Mouse (Mus musculus): ENCODE measurements around the gene Sys1.

The Sys1 gene

DNA sequence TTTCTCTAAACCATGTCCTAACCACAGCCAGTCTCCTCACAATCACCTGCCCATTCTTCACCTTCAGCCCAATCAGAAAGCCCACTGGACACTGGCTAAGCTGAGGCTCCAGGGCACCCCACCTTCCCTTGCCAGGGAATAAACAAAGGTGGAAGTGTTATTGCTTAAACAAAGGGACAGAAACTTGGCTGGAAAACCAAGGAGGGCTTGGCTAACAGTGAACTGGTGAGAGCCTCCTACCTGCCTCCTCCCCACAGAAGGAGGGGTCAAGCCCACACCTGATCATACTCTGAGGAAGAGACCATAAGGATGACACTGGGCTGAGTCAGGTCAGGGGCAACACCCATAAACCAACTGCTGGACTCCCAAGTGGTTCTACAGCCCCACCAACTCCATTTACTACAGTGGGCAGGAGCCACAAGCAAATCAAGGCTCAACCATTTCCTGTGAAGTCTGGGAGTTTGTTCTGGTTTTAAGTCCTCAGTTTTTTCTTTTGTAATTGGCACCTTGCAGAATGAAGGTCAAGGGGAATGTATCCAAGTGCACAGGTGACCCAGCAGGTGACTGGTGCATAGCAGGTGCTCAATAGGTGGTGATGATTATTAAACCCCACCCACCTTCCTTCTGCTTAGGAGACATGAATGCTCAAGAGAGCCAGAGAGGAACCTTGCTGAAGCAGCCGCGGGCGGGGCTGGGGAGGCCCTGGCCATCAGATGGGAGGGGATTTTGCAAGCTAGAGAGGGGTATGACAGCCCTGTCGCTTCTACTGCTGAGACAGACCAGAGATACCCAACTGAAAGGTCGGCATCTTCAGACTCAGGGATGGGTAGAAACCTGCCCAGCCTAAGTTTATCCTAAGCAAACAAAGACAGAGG is 21.3 kb upstream of the Sys1 start:
- peak; percentile 70 for DNase-seq

DNA sequence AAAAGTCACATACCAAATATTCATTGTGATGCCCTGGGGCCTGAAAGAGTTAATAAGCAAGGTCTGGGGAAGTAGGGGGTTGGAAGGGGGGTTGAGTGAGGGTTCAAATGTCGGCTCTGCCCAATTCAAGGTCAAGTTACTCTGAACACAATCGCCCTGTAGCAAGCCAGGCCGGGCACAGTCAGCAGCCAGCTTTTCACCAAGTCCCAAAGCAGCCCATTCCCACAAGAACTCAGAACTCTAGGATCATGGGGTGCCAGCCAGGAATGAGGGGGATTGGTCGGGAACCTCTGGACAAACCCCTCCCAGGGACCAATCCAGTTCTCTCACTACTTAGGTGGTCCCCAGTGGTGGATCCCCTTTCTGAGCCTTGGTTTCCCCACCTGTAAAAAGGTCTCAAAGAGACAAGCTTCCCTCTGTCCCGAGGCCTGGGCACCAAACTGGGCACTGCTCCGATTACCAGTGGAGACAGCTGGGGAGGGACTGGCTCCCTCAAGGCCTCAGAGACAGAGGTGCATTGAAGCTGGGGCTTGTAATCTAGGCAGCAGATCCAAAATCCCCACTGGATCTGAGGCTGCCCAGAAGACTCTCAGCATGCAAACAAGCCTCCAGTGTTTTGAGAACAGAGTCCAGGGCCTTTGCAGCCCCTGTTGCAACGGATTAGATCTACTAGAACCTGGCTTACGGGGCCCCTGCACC is 20.4 kb upstream of the Sys1 start:
- no peak for DNase-seq

DNA sequence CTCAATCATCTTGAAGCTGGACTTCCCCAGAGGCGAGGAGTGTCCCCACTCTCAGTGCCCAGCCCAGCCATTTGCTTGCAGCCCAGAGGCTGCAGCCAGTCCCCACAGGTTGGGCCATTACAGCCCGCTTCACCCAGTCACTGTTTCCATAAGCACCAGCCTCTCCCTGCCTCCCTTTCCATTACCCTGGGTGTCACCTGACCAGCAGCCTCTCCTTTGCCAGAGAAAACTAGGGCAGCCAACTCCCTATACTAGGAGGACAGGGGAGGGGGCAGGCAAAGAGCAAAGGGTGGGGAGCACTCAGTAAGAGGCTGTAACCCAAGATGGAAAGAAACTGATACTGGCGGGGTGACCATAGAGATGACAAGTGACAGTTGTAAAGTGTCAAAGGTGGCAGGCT is 19.8 kb upstream of the Sys1 start:
- DNase-seq = peak; percentile 89

DNA sequence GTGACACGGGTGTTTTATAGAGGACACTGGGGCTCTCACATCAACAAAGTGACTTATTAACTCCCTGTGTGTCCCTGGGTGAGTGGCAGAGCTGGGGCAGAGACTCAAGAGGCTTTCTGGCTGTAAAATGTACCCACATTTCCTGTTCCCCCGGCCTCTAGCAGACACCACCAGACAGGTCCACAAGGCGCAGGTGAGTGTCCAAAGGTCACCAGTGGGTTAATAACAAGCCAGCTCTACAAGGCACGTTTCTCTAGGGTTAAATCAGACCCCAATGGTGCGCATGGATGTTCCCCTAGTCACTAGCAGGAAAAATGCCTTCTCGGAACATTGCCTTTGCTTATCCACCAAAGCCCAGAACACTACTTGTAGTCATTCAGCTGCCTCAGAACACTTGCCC is 19.1 kb upstream of the Sys1 start:
- peak; percentile 86 for DNase-seq

DNA sequence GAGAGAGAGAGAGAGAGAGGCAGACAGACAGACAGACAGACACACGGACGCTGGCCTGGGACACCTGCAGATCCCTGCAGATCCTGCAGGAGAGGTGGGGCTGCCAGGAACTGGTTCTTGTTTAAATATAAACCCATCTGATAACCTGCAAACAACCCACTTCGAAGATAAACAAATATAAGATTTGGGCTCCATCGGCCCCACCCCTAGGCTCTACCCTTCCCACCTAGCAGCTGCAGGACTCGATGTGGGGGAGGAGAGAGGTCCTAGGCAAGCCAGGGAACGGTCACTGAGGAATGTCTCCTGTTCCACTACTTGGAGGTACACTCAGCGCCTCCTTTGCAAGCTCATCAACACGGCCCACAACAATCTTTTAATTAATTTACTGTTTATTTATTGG is 18.5 kb upstream of the Sys1 start:
- DNase-seq = no peak

DNA sequence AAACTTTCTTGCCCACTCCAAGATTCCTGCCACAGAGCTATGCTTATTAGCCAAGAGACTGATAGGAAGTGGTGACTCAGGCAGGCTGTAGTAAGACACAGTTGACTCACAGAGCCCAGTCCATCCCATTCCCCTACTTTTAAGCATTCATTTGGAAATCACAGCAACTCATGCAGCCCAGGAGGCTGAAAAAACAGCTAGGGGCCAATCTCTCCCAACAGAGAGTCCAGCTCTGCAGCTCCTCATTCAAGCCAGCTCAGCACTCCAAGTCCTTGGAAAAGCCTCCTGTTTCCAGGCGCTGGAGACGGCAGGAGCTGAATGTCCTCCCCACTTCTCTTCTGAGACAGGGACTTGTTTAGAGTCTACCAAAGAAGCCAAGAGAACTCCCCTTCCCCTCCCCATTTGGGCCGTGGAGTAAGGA is 17.8 kb upstream of the Sys1 start:
- DNase-seq = no peak

DNA sequence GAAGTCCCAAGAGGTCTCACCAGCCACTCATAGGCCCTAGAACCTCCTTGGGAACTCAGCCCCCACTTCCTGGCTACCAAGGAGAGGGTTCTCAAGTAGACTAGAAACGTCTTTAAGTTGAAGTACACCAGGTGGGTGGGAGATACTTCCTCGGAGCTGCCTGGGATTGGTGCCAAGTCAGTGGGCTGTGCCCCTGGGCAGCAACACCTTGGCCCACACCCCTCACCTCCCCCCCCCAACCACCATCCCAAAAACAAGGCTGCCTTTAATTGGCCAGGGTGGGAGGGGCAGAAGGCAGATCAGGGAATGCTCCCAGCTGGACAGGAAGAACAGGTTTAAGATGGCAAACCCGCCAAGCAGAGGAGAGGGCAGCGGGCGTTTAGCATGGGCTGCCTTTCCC is 16.4 kb upstream of the Sys1 start:
- no peak for DNase-seq

DNA sequence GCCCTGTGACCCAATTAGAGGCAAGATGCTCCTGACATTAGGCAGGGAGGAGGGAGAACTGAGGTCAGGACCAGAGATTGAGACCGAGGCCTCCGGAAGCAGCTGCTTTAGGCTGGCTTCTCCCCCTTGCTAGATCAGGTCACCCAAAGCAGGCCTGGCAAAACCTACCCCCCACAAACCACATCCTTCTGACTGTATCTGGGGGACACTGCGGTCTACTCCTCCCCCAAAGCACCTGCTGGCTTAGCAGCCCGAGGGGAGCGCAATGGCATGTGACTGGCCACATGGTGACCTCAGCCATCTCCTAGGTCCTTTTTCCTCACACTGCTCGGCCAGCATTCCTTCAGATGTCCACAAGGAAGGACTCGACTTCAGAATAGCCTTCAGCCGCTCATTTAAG is 15.6 kb upstream of the Sys1 start:
- DNase-seq = peak; percentile 68

DNA sequence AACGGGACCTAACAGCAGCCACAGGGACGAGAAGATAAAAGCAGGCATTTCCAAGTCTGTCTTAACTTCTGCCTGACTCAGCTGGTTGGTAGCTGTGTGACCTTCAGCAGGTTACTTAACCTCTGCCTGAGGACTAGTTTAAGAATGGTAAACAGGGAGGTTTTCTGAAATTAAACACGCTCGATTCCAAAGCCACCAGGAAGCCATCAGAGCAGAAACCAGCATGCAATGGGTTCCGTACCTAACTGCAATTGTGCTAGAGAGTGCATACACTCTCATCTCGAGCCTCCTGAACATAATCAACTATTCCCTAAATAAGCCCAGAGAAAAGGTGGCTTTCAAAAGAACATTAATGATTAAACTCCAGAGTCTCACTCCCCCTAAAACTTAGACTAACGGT is 15.0 kb upstream of the Sys1 start:
- no peak for DNase-seq

DNA sequence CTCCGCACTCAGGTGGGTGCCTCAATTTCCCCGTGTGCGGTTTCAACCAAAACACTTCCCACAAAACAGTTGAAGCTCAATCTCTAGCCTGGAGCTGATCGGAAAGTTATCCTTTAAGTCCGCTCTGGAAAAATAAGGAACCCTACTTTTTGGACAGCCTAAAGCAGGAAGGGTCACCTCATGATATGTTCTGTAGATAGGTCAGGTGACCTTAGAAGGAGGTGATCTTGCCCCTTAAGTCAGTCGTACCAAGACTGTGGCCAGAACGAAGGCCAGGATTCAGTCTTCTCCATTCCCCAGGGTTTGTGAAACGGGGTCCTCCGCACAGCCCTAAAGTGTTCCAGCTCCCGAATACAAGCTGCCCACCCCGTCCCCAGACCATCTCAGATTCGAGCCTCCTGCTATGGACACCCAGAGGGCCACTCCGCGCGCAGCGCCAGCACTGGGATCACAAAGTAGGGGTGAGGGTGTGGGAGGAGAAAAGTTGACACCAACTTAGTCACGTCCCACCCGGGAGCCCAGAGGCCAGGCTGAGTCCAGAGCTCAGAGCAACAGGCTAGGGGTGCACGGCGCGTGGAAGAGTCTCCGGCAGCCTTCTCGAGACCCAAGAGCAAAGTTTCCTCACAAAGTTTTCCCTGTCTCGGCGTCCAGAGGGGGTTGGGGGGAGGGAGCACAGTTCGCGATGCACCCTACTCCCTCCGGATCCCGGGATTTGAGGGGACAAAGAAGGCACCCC is 14.3 kb upstream of the Sys1 start:
- DNase-seq = no peak

DNA sequence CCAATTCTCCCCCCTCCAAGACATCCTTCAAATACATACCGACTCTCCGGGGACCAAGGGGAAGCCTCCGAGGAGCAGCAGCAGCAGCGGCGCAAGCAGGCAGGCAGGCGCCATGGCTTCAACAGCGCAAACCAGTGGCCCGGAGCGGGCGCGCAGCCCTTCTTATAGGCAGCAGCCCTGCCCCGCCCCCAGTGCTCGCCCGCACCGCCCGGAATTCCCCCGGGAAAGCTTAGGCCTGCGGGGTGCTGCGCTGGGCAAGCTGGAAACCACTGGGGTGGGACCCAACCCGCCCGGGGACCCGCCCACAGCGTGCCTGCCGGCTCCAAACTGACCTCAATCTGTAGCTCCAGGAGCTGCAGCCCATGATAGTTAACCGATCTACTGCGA is 13.7 kb upstream of the Sys1 start:
- peak; percentile 93 for DNase-seq

DNA sequence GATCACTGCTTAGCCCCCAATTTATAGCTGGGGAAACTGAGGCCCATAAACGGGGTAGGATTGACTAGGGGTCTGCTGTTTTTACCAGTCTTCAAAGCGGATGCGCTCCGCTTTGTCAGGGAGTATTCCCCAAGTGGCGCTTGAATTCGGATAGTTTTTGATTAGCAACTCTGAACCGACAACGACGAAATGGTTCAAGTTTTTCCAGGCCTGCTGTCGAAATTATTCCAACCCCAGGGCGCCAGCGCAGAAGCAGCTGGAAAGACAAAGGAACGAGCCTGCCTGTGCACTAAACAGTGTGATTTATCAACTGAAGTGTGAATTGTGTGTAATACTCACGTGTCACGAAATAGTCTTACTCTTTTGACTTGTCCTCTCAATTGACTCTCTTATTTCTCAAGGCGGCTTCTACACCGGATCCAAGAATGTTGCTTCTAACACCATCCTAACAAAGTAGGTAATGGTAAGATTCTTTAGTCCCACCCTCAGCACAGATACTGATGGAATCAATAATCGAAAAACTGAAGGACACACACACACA is 13.2 kb upstream of the Sys1 start, which contains the start of gene Sdc4:
Sdc4 (minus strand) TSS at position 428 of the 541 bp plus-strand sequence.
- DNase-seq = no peak

DNA sequence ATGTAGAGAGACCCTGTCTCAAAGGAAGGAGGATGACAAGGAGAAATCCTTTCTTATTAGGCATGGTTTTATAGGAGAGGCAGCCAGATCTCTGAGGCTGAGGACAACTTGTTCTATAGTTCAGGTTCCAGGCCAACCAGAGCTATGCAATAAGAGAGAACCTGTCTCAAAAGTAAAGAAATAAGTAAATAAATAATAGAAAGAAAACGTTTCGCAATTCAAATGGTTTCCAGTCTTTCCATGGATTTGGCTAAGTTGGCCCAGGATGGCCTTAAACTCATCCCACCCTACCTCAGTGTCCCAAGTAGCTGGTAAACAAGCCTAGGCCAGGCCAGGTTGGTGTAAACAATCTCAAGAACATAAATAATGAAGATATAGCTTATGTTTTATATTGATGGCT is 12.1 kb upstream of the Sys1 start:
- no peak for DNase-seq

DNA sequence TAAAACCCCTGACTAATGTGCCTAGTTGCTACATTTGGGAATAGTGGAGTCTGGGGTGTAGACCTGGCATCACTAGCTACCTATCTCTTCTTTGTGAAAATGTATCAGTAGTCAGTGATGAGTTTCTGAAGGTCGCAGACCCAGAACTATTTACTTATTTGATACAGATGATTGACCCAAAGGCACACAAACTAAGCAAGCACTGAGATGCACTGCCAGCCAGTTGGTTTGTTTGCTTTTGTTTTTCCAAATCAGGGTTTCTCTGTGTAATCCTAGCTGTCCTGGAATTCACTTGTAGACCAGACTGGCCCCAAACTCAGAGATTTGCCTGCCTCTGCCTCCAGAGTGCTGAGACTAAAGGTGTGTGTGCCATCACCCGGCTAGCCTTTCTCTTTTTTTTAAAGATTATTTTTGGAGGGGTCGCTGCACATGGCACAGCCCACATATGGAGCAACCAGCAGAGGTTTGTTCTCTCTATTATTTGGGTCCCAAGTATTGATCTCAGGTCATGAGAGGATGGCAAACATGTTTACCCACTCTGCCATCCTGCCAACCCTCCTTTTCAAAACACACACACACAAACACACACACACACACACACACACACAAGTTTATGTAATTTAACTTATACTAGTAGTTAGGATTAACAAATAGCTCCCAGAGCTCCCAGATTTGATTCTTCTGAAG is 11.2 kb upstream of the Sys1 start:
- no peak for DNase-seq

DNA sequence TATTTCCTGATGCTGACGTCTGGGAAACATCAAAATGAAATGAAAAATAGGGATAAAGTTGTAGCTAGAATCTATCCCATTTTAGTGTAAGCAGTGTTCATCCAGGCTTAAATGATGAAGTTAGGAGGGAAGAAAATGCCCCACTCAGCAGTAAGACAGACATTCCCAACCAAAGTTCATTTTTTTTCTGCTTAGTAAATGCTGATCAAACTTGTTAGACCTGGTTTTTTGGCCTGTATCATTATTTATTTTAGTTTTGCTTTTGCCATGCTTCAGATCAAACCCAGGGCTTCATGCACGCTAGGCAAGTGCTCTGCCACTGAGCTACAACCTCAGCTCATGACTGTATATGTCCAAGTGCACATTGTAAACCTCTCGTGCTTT is 10.7 kb upstream of the Sys1 start:
- no peak for DNase-seq

DNA sequence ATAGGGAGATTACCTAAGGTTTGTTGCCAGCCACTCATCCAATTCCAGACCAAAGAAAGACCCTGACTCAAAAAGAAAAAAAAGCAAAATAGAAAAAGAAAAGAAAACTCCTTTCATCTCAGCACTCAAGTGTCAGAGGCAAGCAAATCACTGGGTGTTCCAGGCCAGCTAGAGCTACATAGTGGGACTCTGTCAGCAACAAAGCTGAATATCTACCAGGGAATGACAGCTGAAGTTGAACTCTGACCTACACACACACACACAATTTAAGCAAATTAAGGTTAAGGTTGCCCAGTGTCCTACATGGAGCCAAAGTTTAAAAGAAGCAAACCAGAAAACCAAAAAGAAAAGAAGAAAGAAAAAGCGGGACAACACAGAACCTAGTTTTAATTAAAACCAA is 8.6 kb upstream of the Sys1 start:
- peak; percentile 13 for DNase-seq

DNA sequence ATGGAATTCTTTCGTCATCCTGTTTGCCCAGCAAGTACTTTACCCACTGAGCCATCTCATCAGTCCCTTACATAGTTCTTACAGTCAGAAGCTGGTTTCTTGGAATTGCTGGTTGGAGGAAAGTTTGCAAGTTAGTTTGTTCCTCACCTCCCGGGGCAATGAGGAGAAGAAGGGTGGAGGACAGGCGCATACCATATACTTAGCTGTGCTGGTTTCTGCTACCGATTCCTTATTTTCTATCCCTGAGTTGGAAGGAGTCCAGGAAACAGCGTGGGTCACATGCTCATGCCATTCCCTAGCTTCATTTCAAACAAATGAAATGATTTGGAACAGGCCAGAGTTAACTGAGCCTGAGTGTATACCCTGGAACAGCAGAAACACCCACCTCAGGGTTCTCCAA is 7.8 kb upstream of the Sys1 start:
- peak; percentile 6 for DNase-seq

DNA sequence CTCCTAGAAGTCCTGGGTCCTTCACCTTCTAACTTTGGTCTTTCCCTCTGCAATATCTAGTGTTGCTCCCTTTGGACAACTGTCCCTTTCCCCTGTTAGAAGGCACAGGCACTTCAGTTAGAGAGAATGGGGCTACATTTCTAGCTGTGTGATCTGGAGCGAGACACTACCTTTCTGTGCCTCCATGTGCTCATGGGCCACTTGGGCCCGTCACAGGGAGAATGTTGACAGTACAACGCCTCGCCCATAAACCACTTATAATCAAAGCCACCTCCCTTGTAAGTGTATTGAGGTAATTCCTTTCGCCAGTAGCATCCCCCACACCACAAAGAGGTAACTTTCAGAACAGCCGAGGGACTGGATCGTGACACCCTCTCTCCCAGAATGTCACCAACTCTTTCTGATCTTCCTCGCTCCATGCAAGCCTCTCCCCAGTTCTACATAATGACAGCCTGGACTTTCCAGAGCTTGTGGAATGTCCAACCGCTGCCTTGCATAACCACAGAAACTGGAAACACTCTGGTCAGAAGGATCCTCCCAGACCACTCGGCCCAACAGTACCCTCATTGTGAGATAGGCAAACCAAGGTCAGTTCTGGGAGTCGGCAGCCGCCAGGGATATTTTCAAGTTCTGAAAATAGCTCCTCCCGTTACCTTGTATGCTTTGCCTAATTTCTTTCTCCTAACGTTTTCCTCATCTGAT is 7.3 kb upstream of the Sys1 start:
- DNase-seq = no peak

DNA sequence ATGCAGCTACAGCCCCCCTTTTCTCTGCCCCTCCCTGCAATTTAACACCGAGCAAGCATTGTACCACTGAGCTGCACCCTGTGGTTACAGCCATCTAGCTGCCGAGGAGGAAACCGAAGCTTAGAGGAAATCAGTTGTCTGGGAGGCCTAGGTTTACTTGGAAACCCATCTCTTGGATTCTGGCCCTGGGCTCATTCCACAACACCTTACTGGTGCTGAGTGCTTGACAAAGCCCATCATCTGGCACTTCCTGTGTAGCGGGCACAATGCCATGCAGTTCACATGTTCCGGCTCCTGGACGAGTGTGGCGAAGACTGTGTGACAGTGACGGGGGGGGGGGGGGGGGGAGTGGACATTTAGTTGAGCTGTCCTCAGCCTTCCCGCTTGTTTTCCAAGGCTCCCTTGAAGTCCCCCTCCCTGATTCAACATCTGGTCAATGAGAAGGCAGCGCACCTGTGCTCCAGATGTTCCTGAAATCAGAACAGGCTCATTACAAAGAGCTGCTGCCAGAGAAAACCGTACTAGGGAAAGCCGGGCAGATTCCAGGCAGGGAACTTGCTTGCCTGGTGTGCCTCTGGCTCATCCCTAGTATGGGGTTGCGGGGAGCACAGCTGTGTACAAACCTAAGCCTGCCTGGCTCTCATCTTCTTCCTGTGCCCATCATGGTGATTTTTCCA is 4.6 kb upstream of the Sys1 start:
- DNase-seq = peak; percentile 28

DNA sequence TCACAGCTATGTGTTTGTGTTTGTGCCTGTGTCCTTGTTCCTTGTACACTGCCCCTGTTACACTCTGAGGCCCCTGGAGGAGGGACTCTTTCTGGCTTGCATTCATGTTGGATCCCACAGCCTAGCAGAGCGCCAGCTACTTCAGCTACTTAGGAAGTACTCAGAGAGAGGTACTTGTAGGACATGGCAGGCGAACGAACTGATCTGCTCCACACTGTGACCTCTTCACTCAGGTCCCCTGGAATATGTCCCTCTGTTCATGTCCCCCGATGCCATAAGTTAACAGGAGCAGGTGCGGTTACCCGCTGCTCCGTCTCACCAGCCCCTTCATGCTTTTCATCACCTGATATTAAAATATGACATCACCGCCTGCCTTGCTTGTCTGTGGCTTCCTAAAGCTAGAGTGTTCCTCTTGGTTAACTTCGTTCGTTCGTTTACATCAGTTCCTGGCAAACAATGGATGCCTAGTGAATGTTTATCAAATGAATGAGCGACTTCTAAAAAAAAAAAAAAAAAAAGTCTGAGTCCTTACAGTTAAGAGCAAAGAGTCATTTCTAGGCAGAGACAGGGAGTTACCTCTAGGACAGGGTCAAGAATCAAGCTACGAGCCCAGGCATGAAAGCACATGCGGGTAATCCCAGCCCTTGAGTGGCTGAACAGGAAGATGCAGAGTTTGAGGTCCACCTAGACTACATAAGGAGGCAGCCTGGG is 3.6 kb upstream of the Sys1 start:
- DNase-seq = peak; percentile 67

All from kidney, adult 11 months (tissue).